Mouse (Mus musculus) left cerebral cortex, adult 2 months (tissue): ENCODE measurements around the gene Srd5a3. TPM values are rescaled to one million over a fixed set of nuclear protein-coding genes. Genes with fewer than 3 reads are reported as not detected.

Experiments
- DNase-seq, 2 experiments: peaks; one replicate each; pipeline ENCODE4 v3.0.0; 2021 to 2022; ENCODE audit warnings: low spot score in 2 of 2, mixed read lengths in 1 of 2; ENCODE audit errors: extremely low spot score in 1 of 2
- H3K27ac ChIP-seq: fragments of 200-600 bp; 2 replicates; pipeline ENCODE4 v1.8.1; 2022
- H3K4me3 ChIP-seq: fragments of 200-600 bp; 2 replicates; pipeline ENCODE4 v1.8.1; 2022
- CTCF ChIP-seq: fragments of 200-600 bp; IDR thresholded peaks from 2 replicates; pipeline ENCODE4 v1.8.1; 2022; ENCODE audit warnings: antibody characterized with exemption, mild to moderate bottlenecking, moderate library complexity
- intact Hi-C: fragments of 180-260 bp; cut with DNase I; formaldehyde crosslinking; loops from one replicate; pipeline ENCODE4 v1.15.1; 2025
- total RNA-seq, 2 experiments: library from RNA; stranded (reverse); gene quantifications; 2 replicates each; pipeline ENCODE4 v1.2.3; 2021

Srd5a3 gene
- total RNA-seq, 2 experiments from 2014 or later, result 19.8 to 21.8 TPM

DNA sequence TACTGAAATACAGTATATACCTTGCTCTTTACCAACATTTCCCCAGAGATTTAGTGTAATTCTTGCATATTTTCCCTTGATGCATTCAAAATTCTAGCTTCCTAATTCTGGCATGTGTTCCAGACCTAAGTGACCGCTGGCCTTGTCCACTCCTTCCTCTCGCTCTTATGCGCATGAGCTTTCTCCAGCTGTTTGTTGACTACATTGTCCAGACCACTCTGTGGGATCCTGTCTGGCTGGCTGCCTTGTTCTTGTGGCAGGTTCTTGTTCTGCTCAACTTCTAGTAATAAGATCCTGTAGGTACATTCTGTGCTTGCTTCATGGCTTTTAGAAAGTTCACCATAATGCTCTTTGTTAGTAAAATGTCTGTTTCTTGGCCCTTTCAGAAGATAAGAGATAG, 63.1 kb downstream of the Srd5a3 start:
- TF ChIP-seq CTCF, result no peak
- intact Hi-C loops, result no loop called here
- Histone ChIP-seq H3K4me3 (no peak overlapping the region), H3K27ac (no peak overlapping the region)
- no peak for DNase-seq

Other genes with a start within 250 kb of the Srd5a3 start
- 1 to 10 TPM; 4.6 to 6.2 TPM for gene Kdr, start 161.8 kb upstream of the Srd5a3 start, total RNA-seq
- gene Tmem165, start 43.6 kb downstream of the Srd5a3 start, total RNA-seq, result 10 to 100 TPM; 32.2 to 32.5 TPM
- gene Clock, start 164.5 kb downstream of the Srd5a3 start, total RNA-seq, result 10 to 100 TPM; 56.7 to 56.9 TPM
- gene Pdcl2, start 190.9 kb downstream of the Srd5a3 start, total RNA-seq, result not detected
- gene Nmu, start 223.5 kb downstream of the Srd5a3 start, total RNA-seq, result not detected